Mouse (Mus musculus): ENCODE data around the gene D130043K22Rik. TPM values are rescaled to one million over a fixed set of nuclear protein-coding genes. Genes with fewer than 3 reads are reported as not detected.

The D130043K22Rik gene
- polyA plus RNA-seq, 1 experiment from 2014 or later: 2.4 TPM

GRCm38 (mm10) chr13:24839831-24840230 is 5.1 kb upstream of the D130043K22Rik start:
- Histone ChIP-seq H3K27ac (no peak overlapping the region), H3K9ac (no peak overlapping the region), H3K4me1 (peaks cover 5% of the 10 kb centered on the region), H3K4me3 (no peak overlapping the region), H3K27me3 (replicated peaks) (no peaks in the 10 kb centered on the region), H3K4me2 (replicated peaks) (no peak overlapping the region), H3K9me3 (no peaks in the 10 kb centered on the region), H3K36me3 (peaks cover 15% of the 10 kb centered on the region; the same call in 1 of the 2 replicates)
- 82% methylated on average over 3 of the region's 3 CpGs for WGBS
- ATAC-seq (ENCODE audit: low FRiP score, low read depth): no peak

- Histone ChIP-seq H3K27me3 (replicated peaks) (no peaks in the 10 kb centered on the region), H3K36me3 (peaks cover 15% of the 10 kb centered on the region; the same call in 1 of the 2 replicates), H3K4me2 (replicated peaks) (no peak overlapping the region), H3K27ac (no peak overlapping the region), H3K9me3 (no peaks in the 10 kb centered on the region), H3K4me3 (no peak overlapping the region), H3K4me1 (peaks cover 8% of the 10 kb centered on the region), H3K9ac (no peak overlapping the region)
- ATAC-seq (ENCODE audit: low FRiP score, low read depth): no peak
- 91% methylated on average over 3 of the region's 3 CpGs for WGBS
Observed at GRCm38 (mm10) chr13:24841702-24842101, 3.2 kb upstream of the D130043K22Rik start.

- H3K4me3 ChIP-seq: no peak overlapping the region
- H3K27ac ChIP-seq: no peak overlapping the region
- no peaks in the 10 kb centered on the region for H3K36me3 ChIP-seq
- no peaks in the 10 kb centered on the region for H3K27me3 ChIP-seq (replicated peaks)
- no peak overlapping the region for H3K4me2 ChIP-seq (replicated peaks)
- H3K4me1 ChIP-seq: peaks cover 8% of the 10 kb centered on the region
- H3K9me3 ChIP-seq: no peaks in the 10 kb centered on the region
- H3K9ac ChIP-seq: no peak overlapping the region
- WGBS: 86% methylated on average over 4 of the region's 4 CpGs
- ATAC-seq (ENCODE audit: low FRiP score, low read depth): no peak
Observed at GRCm38 (mm10) chr13:24849318-24849717, 4.4 kb downstream of the D130043K22Rik start.

GRCm38 (mm10) chr13:24851989-24852388 is 7.1 kb downstream of the D130043K22Rik start:
- Histone ChIP-seq H3K36me3 (no peaks in the 10 kb centered on the region), H3K9me3 (no peaks in the 10 kb centered on the region), H3K4me3 (no peak overlapping the region), H3K9ac (no peak overlapping the region), H3K27me3 (replicated peaks) (no peaks in the 10 kb centered on the region), H3K4me2 (replicated peaks) (no peak overlapping the region), H3K27ac (no peak overlapping the region), H3K4me1 (no peaks in the 10 kb centered on the region)
- WGBS: 83% methylated on average over 2 of the region's 2 CpGs
- no peak for ATAC-seq (ENCODE audit: low FRiP score, low read depth)

GRCm38 (mm10) chr13:24852570-24852969 is 7.6 kb downstream of the D130043K22Rik start:
- no peak for ATAC-seq (ENCODE audit: low FRiP score, low read depth)
- WGBS: 85% methylated on average over 3 of the region's 3 CpGs

GRCm38 (mm10) chr13:24859115-24859514 is 14.2 kb downstream of the D130043K22Rik start:
- H3K27ac ChIP-seq: no peak overlapping the region
- H3K9ac ChIP-seq: no peak overlapping the region
- ATAC-seq (ENCODE audit: low FRiP score, low read depth): no peak
- H3K27me3 ChIP-seq (replicated peaks): no peaks in the 10 kb centered on the region
- H3K4me2 ChIP-seq (replicated peaks): no peak overlapping the region
- H3K36me3 ChIP-seq: no peaks in the 10 kb centered on the region
- H3K9me3 ChIP-seq: no peaks in the 10 kb centered on the region
- no peaks in the 10 kb centered on the region; the same call in 1 of the 2 replicates for H3K4me1 ChIP-seq
- no peak overlapping the region for H3K4me3 ChIP-seq

More at GRCm38 (mm10) chr13:24852570-24852969, 7.6 kb downstream of the D130043K22Rik start:
- H3K27ac ChIP-seq: no peak overlapping the region
- H3K4me1 ChIP-seq: no peaks in the 10 kb centered on the region
- no peaks in the 10 kb centered on the region for H3K36me3 ChIP-seq
- H3K9me3 ChIP-seq: no peaks in the 10 kb centered on the region
- no peak overlapping the region for H3K4me2 ChIP-seq (replicated peaks)
- H3K9ac ChIP-seq: no peak overlapping the region
- H3K27me3 ChIP-seq (replicated peaks): no peaks in the 10 kb centered on the region
- H3K4me3 ChIP-seq: no peak overlapping the region

- Histone ChIP-seq H3K4me3 (no peak overlapping the region), H3K4me2 (replicated peaks) (no peak overlapping the region), H3K27ac (no peak overlapping the region), H3K9me3 (no peaks in the 10 kb centered on the region), H3K36me3 (no peaks in the 10 kb centered on the region), H3K9ac (no peak overlapping the region), H3K27me3 (replicated peaks) (no peaks in the 10 kb centered on the region), H3K4me1 (no peaks in the 10 kb centered on the region; the same call in 1 of the 2 replicates)
- no peak for ATAC-seq (ENCODE audit: low FRiP score, low read depth)
- 62% methylated on average over 12 of the region's 12 CpGs for WGBS
Observed at GRCm38 (mm10) chr13:24861084-24861483, 16.1 kb downstream of the D130043K22Rik start.

GRCm38 (mm10) chr13:24862021-24862420 is 17.1 kb downstream of the D130043K22Rik start:
- H3K27me3 ChIP-seq (replicated peaks): no peaks in the 10 kb centered on the region
- no peak for ATAC-seq (ENCODE audit: low FRiP score, low read depth)
- no peak overlapping the region for H3K27ac ChIP-seq
- WGBS: 80% methylated on average over 7 of the region's 7 CpGs
- H3K4me3 ChIP-seq: no peak overlapping the region
- H3K4me1 ChIP-seq: no peaks in the 10 kb centered on the region; the same call in 1 of the 2 replicates
- no peaks in the 10 kb centered on the region for H3K36me3 ChIP-seq
- no peak overlapping the region for H3K4me2 ChIP-seq (replicated peaks)
- H3K9me3 ChIP-seq: no peaks in the 10 kb centered on the region
- H3K9ac ChIP-seq: no peak overlapping the region

- WGBS: 67% methylated on average over 7 of the region's 7 CpGs
- Histone ChIP-seq H3K9me3 (no peaks in the 10 kb centered on the region), H3K4me2 (replicated peaks) (no peak overlapping the region), H3K9ac (no peak overlapping the region), H3K4me3 (no peak overlapping the region), H3K27ac (no peak overlapping the region), H3K36me3 (no peaks in the 10 kb centered on the region), H3K4me1 (no peaks in the 10 kb centered on the region; the same call in 1 of the 2 replicates), H3K27me3 (replicated peaks) (no peaks in the 10 kb centered on the region)
- no peak for ATAC-seq (ENCODE audit: low FRiP score, low read depth)
Observed at GRCm38 (mm10) chr13:24862520-24862919, 17.6 kb downstream of the D130043K22Rik start.

- H3K36me3 ChIP-seq: no peaks in the 10 kb centered on the region
- H3K4me2 ChIP-seq (replicated peaks): no peak overlapping the region
- 73% methylated on average over 9 of the region's 9 CpGs for WGBS
- H3K9me3 ChIP-seq: no peaks in the 10 kb centered on the region
- ATAC-seq (ENCODE audit: low FRiP score, low read depth): no peak
- no peak overlapping the region for H3K4me3 ChIP-seq
- no peak overlapping the region for H3K9ac ChIP-seq
- no peak overlapping the region for H3K27ac ChIP-seq
- H3K27me3 ChIP-seq (replicated peaks): no peaks in the 10 kb centered on the region
- no peaks in the 10 kb centered on the region; the same call in 1 of the 2 replicates for H3K4me1 ChIP-seq
Observed at GRCm38 (mm10) chr13:24866430-24867402, 21.8 kb downstream of the D130043K22Rik start.

GRCm38 (mm10) chr13:24867789-24868188 is 22.9 kb downstream of the D130043K22Rik start:
- 93% methylated on average over 10 of the region's 10 CpGs for WGBS

GRCm38 (mm10) chr13:24868233-24868632 is 23.3 kb downstream of the D130043K22Rik start:
- H3K4me3 ChIP-seq: no peak overlapping the region
- H3K9ac ChIP-seq: no peak overlapping the region
- no peaks in the 10 kb centered on the region for H3K4me1 ChIP-seq
- no peaks in the 10 kb centered on the region for H3K27me3 ChIP-seq (replicated peaks)
- WGBS: 89% methylated on average over 7 of the region's 7 CpGs
- H3K27ac ChIP-seq: no peak overlapping the region
- H3K36me3 ChIP-seq: no peaks in the 10 kb centered on the region
- H3K4me2 ChIP-seq (replicated peaks): no peak overlapping the region
- ATAC-seq (ENCODE audit: low FRiP score, low read depth): no peak
- H3K9me3 ChIP-seq: no peaks in the 10 kb centered on the region

More at GRCm38 (mm10) chr13:24867789-24868188, 22.9 kb downstream of the D130043K22Rik start:
- Histone ChIP-seq H3K9me3 (no peaks in the 10 kb centered on the region), H3K27me3 (replicated peaks) (no peaks in the 10 kb centered on the region), H3K9ac (no peak overlapping the region), H3K27ac (no peak overlapping the region), H3K4me3 (no peak overlapping the region), H3K4me1 (no peaks in the 10 kb centered on the region), H3K4me2 (replicated peaks) (no peak overlapping the region), H3K36me3 (no peaks in the 10 kb centered on the region)
- no peak for ATAC-seq (ENCODE audit: low FRiP score, low read depth)
